Mouse (Mus musculus) granulocyte monocyte progenitor cell, adult 5-6 weeks (primary cell): Measurements from ENCODE around the gene Gm10491. TPM values are rescaled to one million over a fixed set of nuclear protein-coding genes. Genes with fewer than 3 reads are reported as not detected.
"Not testable (repeated sequence)": the region's sequence is repeated elsewhere in the genome, so short reads cannot be mapped to it uniquely, and the experiment has no call there.

ENCODE experiments used
- ATAC-seq: replicated peaks from 2 replicates; pipeline ENCODE4 v1.8.0; 2016; ENCODE audit warnings: mild to moderate bottlenecking, moderate TSS enrichment, inconsistent platforms; ENCODE audit not compliant: poor library complexity, severe bottlenecking
- total RNA-seq, 2 experiments: library from RNA; stranded (forward) in 1 of 2; stranded (reverse) in 1 of 2; fragments of 200-712, 200-1000 nt in 1 of 2; fragments of >200 nt in 1 of 2; fragmentation: Nextera tagmentation in 1 of 2; gene quantifications; 2 replicates each; pipeline ENCODE4 v1.2.3; 2014 to 2017

Gene Gm10491
- not detected in 2 replicates for total RNA-seq (2014; fragmentation: Nextera tagmentation)
- total RNA-seq (2017) = not detected in 2 replicates

DNA sequence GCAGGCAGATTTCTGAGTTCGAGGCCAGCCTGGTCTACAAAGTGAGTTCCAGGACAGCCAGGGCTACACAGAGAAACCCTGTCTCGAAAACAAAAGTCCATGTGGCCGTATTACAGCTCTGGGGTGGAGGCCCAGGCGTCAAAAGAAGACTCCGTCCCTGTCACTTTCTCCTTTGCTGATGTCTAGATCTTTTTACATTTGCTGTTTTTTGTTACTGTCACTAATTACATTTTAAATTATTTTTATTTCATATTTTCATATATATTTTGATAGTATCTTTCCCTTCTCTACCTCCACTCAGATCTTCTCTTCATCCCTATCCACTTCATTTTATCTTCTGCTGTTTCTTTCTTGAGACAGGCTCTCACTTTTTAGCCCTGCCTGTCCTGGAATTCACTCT, at the start of gene Gm10491:
Gene Gm10491 (minus strand): TSS at position 101 of the 400 bp plus-strand sequence.
- ATAC-seq = no peak

DNA sequence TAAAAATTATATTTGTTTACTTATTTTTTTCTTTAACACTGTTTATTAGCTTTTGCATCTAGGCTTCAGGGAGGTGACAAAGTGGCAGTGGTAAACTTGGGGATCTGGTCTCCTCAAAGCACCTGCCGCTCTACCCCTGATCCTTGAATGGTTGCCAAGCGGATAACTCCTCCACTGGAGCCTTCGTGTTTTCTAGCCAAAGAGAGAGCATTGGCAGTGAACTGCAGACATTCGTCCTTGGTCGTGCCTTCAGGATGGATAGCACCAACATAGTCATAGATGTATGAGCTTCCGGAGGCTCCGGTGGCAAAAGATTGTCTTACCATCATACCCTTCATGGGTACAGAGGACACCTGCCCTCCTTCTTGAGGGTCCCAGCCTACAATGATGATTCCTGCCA, 42.5 kb upstream of the Gm10491 start:
- ATAC-seq = no peak

DNA sequence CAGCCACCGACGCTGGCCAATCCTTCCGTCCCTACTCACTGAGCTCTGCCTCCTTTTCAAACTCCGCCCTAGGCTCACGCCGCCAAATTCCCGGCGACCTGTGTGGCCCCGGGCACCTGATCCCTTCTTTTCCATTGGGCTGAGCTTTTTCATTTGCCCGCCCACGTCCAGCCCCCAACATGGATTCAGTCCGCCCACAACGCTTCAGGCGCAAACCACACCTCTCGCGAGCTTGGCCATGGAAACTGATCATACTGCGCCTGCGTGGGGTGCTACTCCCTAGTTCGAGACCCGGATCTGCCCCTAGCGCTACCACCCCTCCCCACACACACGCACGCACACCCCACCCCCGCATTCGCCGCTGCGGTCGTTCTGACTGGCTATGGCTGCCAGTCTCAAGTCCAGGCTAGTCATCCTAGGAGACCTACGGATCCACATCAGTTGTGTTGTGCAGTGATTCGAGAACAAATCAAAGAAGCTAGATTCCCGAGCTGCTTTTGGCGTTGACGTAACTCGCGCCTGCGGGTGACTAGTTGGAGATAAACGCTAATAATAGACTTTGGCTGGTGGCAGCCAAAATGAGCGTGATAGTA, 40.4 kb upstream of the Gm10491 start:
- ATAC-seq = peak; percentile 99

DNA sequence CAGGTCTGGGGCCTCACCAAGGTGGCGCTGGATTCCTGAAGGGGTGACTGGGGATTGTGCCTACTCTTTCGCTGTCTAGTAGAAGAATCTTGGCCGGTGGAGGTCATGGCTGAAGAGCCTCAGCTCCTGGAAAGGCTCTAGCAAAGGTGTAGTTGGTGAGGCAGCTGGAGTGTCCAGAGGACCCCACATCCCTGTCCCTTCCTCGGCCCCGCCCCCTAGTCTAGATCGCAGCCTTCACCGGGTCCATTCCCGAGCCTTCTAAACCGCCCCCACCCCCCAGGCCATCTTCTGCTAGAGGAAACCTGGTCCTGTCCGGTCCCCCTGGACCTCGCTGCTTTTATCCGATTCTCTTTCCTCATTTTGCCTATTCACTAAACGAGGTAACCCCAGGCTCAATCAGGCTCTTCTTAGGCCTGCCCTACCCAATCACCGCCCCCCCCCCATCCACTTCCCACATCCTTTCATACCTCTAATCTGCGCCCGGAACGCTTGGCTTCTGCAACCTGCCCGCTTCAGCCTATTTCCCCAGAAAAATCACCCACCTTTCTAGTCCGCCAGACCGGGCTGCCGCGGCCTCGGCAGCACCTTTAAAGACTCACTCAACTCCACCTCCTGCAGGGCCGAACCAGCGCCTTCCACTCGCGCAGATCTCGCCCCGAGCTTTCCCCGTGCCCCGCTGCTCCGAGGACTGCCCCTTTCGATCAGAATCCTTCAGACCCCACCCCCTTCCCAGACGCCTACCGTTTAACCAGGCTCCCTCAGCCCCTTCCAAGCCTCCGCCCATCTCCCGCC, 39.7 kb upstream of the Gm10491 start, which contains the start of gene Hdac6:
Gene Hdac6 (minus strand): TSS at position 782 of the 792 bp plus-strand sequence.
- peak; percentile 13 for ATAC-seq

DNA sequence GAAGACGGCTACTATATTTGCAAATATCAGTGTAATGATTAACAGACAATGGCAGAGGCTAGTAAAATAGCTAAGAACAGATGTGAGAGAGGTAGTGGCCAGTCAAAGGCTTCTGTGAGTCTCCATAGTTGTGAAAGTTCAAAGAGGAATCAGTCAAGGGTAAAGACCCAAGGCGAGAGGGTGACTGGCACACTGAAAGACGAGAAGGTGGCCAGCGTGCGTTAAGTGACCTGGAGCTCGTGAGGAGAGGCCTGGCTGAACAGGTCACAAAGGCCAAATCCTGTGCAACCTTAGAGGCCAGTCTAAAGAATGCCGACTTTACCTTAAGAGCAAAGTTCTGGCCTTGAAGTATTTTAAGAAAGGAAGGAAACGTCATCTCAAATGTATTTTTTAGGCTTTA, 38.0 kb upstream of the Gm10491 start:
- no peak for ATAC-seq

DNA sequence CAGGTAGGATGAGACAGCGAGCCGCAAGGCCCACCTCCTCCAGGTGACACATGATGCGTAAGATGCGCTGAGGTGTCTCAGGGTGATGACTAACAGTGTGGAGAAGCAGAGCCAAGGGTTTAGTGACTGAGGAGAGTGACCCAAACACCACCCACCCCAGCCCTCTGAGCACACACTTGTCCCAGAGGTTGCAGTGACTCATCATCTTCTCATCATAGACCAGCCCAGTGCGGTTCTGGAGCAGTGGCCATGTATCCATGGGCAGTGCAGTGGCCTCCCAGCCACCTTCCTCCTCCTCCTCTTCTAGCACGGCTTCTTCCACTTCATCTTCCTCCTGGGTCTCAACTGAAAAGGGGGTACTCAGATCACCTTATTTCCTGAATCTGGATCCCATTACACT, 30.0 kb upstream of the Gm10491 start:
- no peak for ATAC-seq

DNA sequence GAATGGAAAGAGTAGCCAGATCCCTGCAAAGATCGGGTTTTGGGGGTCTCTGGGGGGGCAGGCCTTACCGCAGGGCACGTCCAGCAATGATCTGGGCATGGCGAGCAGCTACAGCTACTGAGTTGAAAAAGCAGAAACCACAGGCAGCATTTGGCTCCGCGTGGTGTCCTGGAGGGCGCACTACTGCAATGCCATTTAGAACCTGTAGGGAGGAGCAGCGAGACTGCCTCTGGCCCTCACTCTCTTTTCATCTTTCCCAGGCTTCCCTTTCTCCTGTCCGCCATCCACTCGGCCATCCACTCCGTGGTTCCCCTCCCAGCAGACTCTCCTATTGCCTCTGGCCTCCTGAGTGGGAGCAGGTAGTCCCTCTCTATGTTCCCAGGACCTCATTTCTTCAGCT, 29.2 kb upstream of the Gm10491 start:
- peak; percentile 61; the same call in 1 of the 2 replicates for ATAC-seq

DNA sequence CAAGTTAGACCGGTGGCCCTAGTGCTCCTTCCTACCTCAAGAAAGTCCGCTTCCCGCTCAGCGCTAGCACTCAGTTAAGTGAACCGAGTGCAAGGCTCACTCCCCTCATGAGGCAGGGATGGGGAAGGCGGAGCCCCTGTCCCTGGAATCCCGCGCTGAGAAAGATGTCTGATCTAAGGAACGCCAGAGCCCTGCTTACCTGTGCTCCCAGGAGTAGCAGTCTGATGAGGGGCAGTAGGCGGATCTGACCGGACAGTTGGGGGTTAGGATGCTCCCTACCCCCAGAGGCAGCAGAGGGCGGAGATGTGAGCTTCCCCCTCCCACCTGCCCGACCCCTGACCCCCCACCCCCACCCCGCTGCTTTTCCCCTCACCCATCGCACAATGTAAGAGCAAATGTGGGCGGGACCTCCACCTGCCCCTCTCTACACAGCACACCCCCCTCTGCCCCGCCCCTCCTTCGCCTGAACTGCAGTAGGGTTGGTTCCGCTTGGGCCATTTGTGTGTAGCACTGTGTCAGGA, 20.7 kb upstream of the Gm10491 start, which contains the start of gene Eras:
Gene Eras (minus strand): TSS at position 338 of the 521 bp plus-strand sequence.
- no peak for ATAC-seq

DNA sequence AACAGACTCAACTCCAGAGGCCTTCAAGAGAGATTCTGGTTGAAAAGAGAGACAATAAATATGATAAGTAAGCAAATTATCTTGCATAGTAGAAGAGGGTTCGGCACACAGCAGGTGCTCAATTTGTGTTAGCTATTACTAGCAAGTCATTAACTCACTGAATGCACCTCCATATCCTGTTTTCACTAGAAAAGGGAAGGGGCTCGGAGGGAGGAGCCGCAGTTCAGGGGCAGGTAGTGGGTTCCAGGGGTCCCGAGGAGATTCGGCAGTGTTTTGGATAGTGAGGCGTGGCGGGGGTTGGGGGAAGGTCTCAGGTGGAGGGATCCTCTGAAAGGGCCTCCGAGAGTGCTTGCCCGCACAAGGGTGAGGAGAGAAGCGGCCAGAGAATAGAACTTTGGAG, 19.5 kb upstream of the Gm10491 start:
- ATAC-seq = no peak

DNA sequence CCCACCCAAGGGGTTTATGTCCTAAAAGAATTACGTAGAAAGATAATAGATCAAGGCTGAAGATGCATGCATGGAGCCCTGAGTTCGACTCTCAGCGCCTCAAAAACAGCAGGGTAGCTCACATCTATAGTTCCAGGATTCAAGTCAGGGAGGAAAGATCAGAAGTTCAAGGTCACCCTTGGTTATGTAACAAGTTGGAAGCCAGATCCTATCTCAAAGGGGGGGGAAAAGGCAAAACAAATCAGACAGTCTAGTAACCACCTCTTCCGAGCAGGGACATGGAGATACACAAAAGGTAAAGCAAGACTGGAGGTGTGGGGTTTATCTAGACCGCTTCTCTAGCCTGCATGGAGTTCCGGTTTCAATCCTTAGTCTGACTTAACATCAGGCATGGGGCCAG, 18.6 kb upstream of the Gm10491 start:
- ATAC-seq = no peak

DNA sequence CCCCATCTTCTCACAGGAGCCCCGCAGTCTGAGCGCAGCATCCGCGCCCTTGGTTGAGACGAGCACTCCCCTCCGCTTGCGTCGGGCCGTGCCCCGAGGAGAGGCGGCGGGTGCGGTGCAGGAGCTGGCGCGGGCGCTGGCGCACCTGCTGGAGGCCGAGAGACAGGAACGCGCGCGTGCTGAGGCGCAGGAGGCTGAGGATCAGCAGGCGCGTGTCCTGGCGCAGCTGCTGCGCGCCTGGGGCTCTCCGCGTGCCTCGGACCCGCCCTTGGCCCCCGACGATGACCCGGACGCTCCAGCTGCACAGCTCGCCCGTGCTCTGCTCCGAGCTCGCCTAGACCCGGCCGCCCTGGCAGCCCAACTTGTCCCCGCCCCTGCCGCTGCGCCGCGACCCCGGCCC, 14.4 kb upstream of the Gm10491 start:
- 0 out of 2 replicates have a peak, but pooled peaks have one; percentile 17 for ATAC-seq

DNA sequence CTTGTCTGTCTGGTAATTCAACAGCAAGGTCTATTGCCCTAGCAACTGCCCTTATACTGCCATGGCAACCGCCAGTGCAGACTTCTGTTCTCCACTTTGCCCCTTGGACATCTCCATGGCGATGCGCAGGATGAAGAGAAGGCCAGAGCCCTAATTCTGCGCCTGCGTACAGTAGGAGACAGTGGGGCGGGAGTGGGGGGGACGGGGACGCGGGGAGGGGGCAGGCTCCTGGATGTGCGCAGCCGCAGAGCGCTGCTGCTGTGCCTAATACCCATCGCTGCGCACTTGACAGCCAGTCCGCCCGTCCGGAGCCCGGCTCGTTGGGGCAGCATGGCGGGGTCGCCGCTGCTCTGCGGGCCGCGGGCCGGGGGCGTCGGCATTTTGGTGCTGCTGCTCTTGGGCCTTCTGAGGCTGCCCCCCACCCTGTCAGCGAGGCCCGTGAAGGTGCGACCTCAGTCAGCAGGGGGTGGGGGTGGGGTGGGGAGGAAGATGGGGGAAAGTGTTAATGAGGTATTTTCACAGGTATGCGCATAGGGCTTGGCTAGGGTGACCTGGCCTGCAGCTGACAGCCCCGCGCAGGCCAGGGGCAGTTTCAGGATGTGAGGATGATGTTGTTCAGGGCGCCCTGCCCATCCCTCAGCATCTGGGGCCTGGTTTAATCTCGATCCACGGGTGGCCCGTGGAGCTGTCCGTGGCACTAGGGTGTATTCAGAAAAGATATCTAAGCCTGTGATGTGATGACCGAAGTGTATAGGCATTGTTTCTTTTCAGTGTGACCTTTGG, 12.2 kb upstream of the Gm10491 start, which contains the start of gene Pcsk1n:
Gene Pcsk1n (plus strand): TSS at position 222 of the 783 bp plus-strand sequence.
- no peak for ATAC-seq

DNA sequence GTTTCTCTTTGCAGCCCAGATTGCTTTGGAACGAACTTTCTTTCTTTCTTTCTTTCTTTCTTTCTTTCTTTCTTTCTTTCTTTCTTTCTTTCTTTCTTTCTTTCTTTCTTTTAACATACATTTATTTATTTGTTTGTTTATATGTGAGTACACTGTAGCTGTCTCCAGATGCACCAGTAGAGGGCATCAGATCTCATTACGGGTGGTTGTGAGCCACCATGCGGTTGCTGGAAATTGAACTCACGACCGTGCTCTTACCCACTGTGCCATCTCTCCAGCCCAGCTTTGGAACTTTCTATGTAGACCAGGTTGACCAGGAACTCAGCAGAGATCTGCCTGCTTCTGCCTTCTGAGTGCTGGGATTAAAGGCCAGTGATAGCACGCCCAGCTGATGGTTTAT, 10.3 kb upstream of the Gm10491 start:
- ATAC-seq = not testable (repeated sequence)

DNA sequence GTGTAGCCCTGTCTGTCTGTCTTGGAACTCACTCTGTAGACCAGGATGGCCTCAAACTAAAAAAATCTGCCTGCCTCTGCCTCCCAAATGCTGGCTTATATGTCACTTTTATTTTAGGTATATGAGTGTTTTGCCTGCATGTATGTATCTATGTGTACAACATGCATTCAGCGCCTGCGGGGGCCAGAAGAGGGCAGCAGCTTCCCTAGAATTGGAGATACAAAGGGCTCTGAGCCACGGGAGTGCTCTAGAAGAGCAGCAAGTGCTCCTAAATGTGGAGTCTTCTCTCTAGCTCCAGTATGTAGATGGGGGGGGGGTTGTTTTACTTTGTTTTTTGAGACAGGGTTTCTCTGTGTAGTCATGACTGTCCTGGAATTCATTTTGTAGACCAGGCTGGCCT, 8.0 kb upstream of the Gm10491 start:
- peak; percentile 69 for ATAC-seq

DNA sequence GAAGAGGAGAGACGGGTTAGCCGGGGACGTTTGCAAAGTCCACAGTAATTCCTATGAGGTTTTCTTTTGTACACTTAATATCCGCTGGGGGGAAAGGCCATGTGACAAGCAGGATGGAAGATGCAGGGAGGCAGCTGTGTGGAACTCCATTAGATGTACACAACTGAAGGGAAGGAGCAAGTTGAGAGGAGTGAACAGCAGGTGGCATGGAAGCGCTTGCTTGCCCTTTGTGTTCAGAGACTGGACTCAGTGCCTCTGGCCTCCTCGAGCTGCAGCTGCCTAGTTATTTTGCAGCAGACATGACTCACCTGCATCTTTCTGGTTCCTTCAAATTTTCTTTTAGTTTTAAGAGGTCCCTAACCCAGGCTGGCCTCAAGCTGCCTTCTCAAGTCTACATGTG, 2.8 kb upstream of the Gm10491 start:
- no peak for ATAC-seq

DNA sequence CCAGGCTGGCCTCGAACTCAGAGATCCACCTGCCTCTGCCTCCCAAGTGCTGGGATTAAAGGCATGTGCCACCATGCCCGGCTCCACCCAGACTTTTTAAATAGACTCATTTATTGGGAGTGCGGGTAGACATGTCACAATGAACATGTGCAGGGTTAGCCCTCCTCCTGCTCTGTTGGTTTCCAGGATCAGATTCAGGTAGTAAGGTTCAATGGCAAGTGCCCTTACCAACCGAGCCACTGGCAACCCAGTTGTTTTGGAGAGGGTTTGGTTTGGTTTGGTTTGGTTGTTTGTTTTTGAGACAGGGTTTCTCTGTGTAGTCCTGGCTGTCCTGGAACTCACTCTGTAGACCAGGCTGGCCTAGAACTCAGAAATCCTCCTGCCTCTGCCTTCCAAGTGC, 1.6 kb upstream of the Gm10491 start, which contains the start of gene Gm10490:
Gene Gm10490 (plus strand): TSS at position 301 of the 400 bp plus-strand sequence.
- ATAC-seq = not testable (repeated sequence)

DNA sequence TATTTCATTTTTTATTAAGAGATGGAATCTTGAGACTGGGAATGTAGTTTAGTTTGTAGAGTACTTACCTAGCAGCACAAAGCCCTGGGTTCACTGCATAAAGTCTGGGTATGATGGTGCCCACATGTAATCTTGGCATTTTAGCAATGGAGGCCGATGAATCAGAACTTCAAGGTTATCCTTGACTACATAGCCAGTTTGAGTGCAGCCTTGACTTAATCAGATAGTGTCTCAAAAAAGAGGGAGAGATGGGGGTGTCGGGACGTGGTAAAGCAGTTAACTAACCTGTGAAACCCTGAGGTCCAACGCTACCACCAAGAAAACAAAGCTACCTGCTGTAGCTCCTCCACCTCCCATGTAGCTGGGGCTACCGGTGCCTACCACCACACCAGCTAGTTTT, 3.2 kb downstream of the Gm10491 start:
- ATAC-seq = no peak

DNA sequence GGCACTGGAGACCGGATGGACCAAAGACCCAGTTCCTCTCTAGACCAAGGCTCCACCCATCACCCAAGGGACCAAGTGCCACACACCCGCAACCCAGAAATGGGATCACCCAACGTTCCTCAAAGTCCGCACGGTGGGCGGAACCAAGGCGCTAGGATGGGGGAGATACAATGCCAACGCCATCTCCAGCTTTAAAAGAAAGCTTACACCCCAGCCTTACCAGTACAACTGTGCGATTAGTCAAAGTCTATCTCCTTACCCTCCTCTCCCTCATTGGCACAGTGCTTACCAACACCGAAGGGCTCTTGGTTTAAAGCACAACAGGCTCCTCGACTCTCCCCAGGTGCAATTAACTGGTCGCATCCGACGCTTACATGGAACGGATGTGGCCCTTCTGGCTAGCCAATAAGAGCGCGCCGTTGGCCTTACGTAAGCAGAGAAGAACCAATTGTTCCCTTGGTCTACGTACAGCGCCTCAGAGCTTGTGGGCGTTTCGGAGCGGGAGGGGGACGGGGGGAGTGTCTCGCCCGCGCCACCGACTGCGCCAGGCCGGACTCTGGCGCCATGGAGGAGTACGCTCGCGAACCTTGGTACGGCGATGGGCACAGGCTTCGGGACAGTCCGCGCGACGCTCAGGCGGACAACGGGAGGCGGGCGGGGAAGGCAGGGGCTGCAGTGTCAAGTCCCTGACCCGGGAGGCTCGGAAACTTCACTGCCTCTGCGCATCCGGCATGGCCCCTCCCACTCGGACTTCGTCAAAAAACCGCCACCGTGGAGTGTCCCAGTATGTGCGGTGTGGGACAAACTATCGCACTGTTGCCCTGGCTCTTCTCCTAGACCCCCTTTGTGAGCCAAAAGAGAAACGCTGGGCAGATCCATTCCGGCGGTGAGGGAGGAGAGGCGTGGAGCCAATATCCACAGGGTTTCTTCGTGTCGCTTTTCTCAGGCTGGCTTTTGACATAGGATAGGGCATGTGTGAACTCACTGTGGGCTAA, 8.5 kb downstream of the Gm10491 start, which contains the start of the genes Pqbp1 and Timm17b:
Gene Pqbp1 (minus strand): TSS at position 390 of the 995 bp plus-strand sequence.
Gene Timm17b (plus strand): TSS at position 478 of the 995 bp plus-strand sequence.
- peak; percentile 93 for ATAC-seq

DNA sequence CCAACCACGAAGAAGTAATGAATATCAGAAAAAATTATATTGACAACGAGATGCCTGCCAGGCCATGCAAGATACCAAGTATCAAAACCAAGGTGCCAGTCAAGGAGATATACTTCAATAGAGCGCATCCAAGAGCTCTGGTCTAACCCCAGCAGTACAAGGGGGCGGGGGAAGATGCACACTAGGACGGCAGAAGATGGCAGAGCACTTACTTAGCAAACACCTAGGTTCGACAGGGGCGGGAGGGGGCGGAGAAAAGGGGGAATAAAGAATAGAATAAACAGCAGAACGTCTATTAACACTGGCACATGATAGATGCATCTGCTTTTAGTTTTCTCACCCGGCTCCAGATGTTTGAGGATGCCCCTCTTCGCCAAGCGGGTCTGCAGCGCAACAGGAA, 9.4 kb downstream of the Gm10491 start:
- ATAC-seq = no peak
